ENCODE assay signal across 15 mouse cellular contexts in the genomic region with DNA sequence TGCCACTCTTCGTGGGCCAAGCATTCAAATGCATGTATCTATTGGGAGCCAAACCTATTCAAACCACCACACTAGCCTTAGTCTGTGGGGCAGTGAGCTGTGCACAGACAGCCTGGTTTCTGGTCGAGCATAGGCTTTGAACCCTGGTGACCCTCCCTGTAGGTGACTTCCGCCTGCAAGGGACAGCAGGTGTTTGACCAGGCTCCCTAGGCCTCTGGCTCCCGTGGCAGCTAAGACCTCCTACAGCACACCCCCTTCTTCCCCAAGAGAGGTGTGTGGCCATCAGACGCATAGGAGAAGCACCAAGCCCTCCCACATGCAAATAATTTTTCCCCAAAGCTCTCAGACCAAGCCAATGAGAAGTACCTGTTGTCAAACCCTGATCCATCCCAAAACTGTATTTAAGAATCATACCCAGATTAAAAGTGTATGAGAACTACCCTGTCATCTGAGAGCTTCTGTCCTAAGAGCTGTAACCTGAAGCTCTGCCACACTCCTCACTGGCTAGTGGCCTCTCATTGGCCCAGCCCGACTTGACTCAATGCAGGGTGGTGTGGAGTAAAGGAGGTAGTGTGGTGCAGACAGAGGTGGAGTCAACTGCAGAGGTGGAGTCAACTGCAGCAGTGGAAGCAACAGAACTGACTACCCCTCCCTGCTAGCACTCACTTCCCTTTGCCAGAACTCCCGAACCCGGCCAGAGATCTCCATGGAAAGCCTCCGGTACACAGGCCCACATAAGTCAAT.
DNase-seq lines count a peak whose midpoint lies in the region; ATAC-seq and TF ChIP-seq lines count a peak whose summit lies in the region.
"Had no signal": no experiment of that assay in that cellular context is flagged by ENCODE, and none has a peak within 500 bp of the region (broad histone marks: within the 10 kb centered on the region; RNA-seq: fewer than 3 reads in every experiment).

No protein-coding gene starts in this region.

- TF ChIP-seq POLR2A in MEL (IDR thresholded peaks at IDR 0.05; ENCODE audit: control insufficient read depth in 1 of 2, insufficient read depth in 1 of 2, low read depth in 1 of 2, low read length in 2 of 2, poor library complexity in 1 of 2), result no peak
- no peak for TF ChIP-seq POLR2A in limb, embryonic 14.5 days (IDR thresholded peaks at IDR 0.05; ENCODE audit: borderline replicate concordance, extremely low read depth, insufficient read depth, insufficient read length)

- no peak overlapping the region for H3K4me2 ChIP-seq in limb, embryonic 14.5 days (replicated peaks; ENCODE audit: low read depth, low read length, severe bottlenecking)

- intact Hi-C loops in gastrocnemius, postnatal 14 days (cut with DNase I; ENCODE audit: low total_unique reads), result no loop called here

- TF ChIP-seq CTCF in MEL (IDR thresholded peaks at IDR 0.05 in 2 of 3, conservative IDR thresholded peaks at IDR 0.05 in 1 of 3; ENCODE audit: control insufficient read depth in 1 of 3, insufficient read depth in 1 of 3, low read depth in 2 of 3, low read length in 3 of 3, poor library complexity in 1 of 3, severe bottlenecking in 1 of 3), result no peak

- H3K27me3 ChIP-seq in MEL (ENCODE audit: control insufficient read depth in 1 of 2, insufficient read depth in 2 of 2, low read length in 2 of 2), result no peaks in the 10 kb centered on the region
- H3K27me3 ChIP-seq in embryonic facial prominence, embryonic 10.5 days (replicated peaks; ENCODE audit: low read depth, poor library complexity, severe bottlenecking), result no peaks in the 10 kb centered on the region
- no peaks in the 10 kb centered on the region for H3K27me3 ChIP-seq in limb, embryonic 14.5 days (ENCODE audit: control insufficient read depth, insufficient read depth, low read length)
- H3K27me3 ChIP-seq: Patski had no signal

- TF ChIP-seq RAD21 in MEL (IDR thresholded peaks at IDR 0.05; ENCODE audit: low read depth, low read length), result no peak

- H3K36me3 ChIP-seq in MEL (ENCODE audit: control insufficient read depth in 1 of 2, insufficient read depth in 2 of 2, low read length in 2 of 2), result no peaks in the 10 kb centered on the region
- no peaks in the 10 kb centered on the region for H3K36me3 ChIP-seq in embryonic facial prominence, embryonic 10.5 days (replicated peaks)
- no peaks in the 10 kb centered on the region for H3K36me3 ChIP-seq in limb, embryonic 14.5 days (ENCODE audit: control insufficient read depth, insufficient read depth, low read length)
- H3K36me3 ChIP-seq: midbrain, embryonic 10.5 days had no signal

- peak; percentile 65; the same call in 1 of the 2 replicates for ATAC-seq in limb, embryonic 14.5 days (ENCODE audit: low FRiP score, low read depth)
- ATAC-seq: CD4-positive, CD25-positive, alpha-beta regulatory T cell, adult 4 months; Patski had no signal

- 50% methylated on average over 9 of the region's 9 CpGs for WGBS in embryonic facial prominence, embryonic 10.5 days
- 21% methylated on average over 9 of the region's 9 CpGs for WGBS in limb, embryonic 14.5 days

- H3K27ac ChIP-seq in MEL (ENCODE audit: control insufficient read depth, low read depth, low read length), result no peak overlapping the region
- H3K27ac ChIP-seq in embryonic facial prominence, embryonic 10.5 days (replicated peaks), result no peak overlapping the region
- no peak overlapping the region for H3K27ac ChIP-seq in limb, embryonic 14.5 days (replicated peaks; ENCODE audit: low read depth, low read length)
- H3K27ac ChIP-seq: midbrain, embryonic 10.5 days had no signal

- no peaks in the 10 kb centered on the region for H3K79me2 ChIP-seq in MEL (ENCODE audit: control insufficient read depth, insufficient read depth, low read length, poor library complexity)

- no peaks in the 10 kb centered on the region for H3K9me3 ChIP-seq in MEL (replicated peaks; ENCODE audit: insufficient read depth, low read length)
- no peaks in the 10 kb centered on the region for H3K9me3 ChIP-seq in embryonic facial prominence, embryonic 10.5 days
- no peaks in the 10 kb centered on the region for H3K9me3 ChIP-seq in limb, embryonic 14.5 days (ENCODE audit: control insufficient read depth, low read length)
- H3K9me3 ChIP-seq: midbrain, embryonic 10.5 days had no signal

- TF ChIP-seq EP300 in MEL (IDR thresholded peaks at IDR 0.05; ENCODE audit: low read depth in 1 of 2, low read length in 2 of 2), result no peak

- DNase-seq in kidney, postnatal 10 days, result peak; percentile 9
- no peak for DNase-seq in kidney, postnatal 25 days
- peak; percentile 70 for DNase-seq in MEL (ENCODE audit: low read depth, low spot score)
- peak; percentile 48 for DNase-seq in embryonic facial prominence, embryonic 10.5 days (ENCODE audit: low spot score)
- no peak for DNase-seq in limb, embryonic 14.5 days (ENCODE audit: low spot score)
- no peak for DNase-seq in layer of hippocampus, postnatal 10 days (ENCODE audit: low spot score in 2 of 2)
- DNase-seq in liver, result no peak
- no peak for DNase-seq in gastrocnemius, postnatal 14 days
- DNase-seq: adrenal gland, adult 8-10 months; cerebellum, postnatal 10 days; heart, adult 18-20 months; heart, postnatal 14 days had no signal

- no peak overlapping the region for H3K9ac ChIP-seq in MEL (ENCODE audit: control insufficient read depth, low read depth, low read length, poor library complexity, severe bottlenecking)
- H3K9ac ChIP-seq in limb, embryonic 14.5 days (ENCODE audit: low read depth, low read length, severe bottlenecking), result no peak overlapping the region

- H3K4me1 ChIP-seq in MEL (ENCODE audit: control insufficient read depth in 1 of 2, insufficient read depth in 2 of 2, low read length in 2 of 2), result no peaks in the 10 kb centered on the region
- H3K4me1 ChIP-seq in embryonic facial prominence, embryonic 10.5 days, result peaks cover 9% of the 10 kb centered on the region; the same call in 1 of the 2 replicates
- peaks cover 4% of the 10 kb centered on the region; the same call in 1 of the 2 replicates for H3K4me1 ChIP-seq in limb, embryonic 14.5 days (ENCODE audit: control insufficient read depth, insufficient read depth, low read length)
- H3K4me1 ChIP-seq: midbrain, embryonic 10.5 days had no signal

- no peak overlapping the region; a peak in 1 of 4 replicates for H3K4me3 ChIP-seq in MEL (ENCODE audit: control insufficient read depth in 1 of 2, insufficient read depth in 1 of 2, low read depth in 2 of 2, low read length in 2 of 2)
- H3K4me3 ChIP-seq in embryonic facial prominence, embryonic 10.5 days, result no peak overlapping the region
- H3K4me3 ChIP-seq in limb, embryonic 14.5 days (replicated peaks; ENCODE audit: low read length), result no peak overlapping the region
- H3K4me3 ChIP-seq: midbrain, embryonic 10.5 days had no signal

TF ChIP-seq in MEL, 35 proteins besides CTCF, POLR2A, EP300 and RAD21:
- TF ChIP-seq MAX (IDR thresholded peaks at IDR 0.05; ENCODE audit: low read length) (no peak), NELFE (IDR thresholded peaks at IDR 0.05; ENCODE audit: low read depth, low read length) (no peak), MYB (IDR thresholded peaks at IDR 0.05; ENCODE audit: low read depth, low read length) (no peak), MAFK (IDR thresholded peaks at IDR 0.05; ENCODE audit: borderline replicate concordance, low read depth, low read length) (no peak), ZMIZ1 (IDR thresholded peaks at IDR 0.05; ENCODE audit: low read depth, low read length) (no peak), BHLHE40 (IDR thresholded peaks at IDR 0.05; ENCODE audit: borderline replicate concordance, low read depth, low read length) (no peak), HCFC1 (IDR thresholded peaks at IDR 0.05; ENCODE audit: low read depth, low read length) (no peak), TBP (IDR thresholded peaks at IDR 0.05; ENCODE audit: low read depth, low read length) (no peak), MAZ (IDR thresholded peaks at IDR 0.05; ENCODE audit: low read depth, low read length) (no peak), MYC (IDR thresholded peaks at IDR 0.05; ENCODE audit: low read depth, low read length) (no peak), CHD1 (IDR thresholded peaks at IDR 0.05; ENCODE audit: low read depth, low read length) (no peak), POLR2AphosphoS2 (IDR thresholded peaks at IDR 0.05; ENCODE audit: low read length) (no peak), SIN3A (IDR thresholded peaks at IDR 0.05; ENCODE audit: low read length) (no peak), MXI1 (IDR thresholded peaks at IDR 0.05; ENCODE audit: low read depth, low read length) (no peak), MEF2A (IDR thresholded peaks at IDR 0.05; ENCODE audit: extremely low read depth, insufficient replicate concordance, low read depth, low read length, poor library complexity, severe bottlenecking) (no peak)

Comparison
In these comparisons a context has a peak if more than half of its experiments do, and no peak if none do; other contexts are left out.
1. DNase-seq: peak in kidney, postnatal 10 days (single experiment), MEL (single experiment) and embryonic facial prominence, embryonic 10.5 days (single experiment); none in kidney, postnatal 25 days (0 of 2), limb, embryonic 14.5 days (single experiment), layer of hippocampus, postnatal 10 days (0 of 2), liver (single experiment) and gastrocnemius, postnatal 14 days (single experiment).